Mouse (Mus musculus) hindbrain, embryonic 11.5 days (tissue): Measurements from ENCODE around the gene Lgi2. TPM values are rescaled to one million over a fixed set of nuclear protein-coding genes. Genes with fewer than 3 reads are reported as not detected.
A peak's percentile ranks its signal among the peaks of the same experiment; 100 is the strongest.

Source experiments
- ATAC-seq: fragments of 200-750 bp; cut with Nextera tagmentation; 2 replicates; pipeline ENCODE4 v1.8.0; 2017; ENCODE audit warnings: mild to moderate bottlenecking, moderate TSS enrichment, moderate library complexity; ENCODE audit not compliant: low FRiP score
- DNase-seq: peaks from one replicate; pipeline ENCODE4 v3.0.0-alpha.2; 2015; ENCODE audit warnings: low spot score
- H3K27ac ChIP-seq: fragments of 300-500 bp; sonication (generic); 2 replicates; pipeline ENCODE4 v1.5.1; 2014; ENCODE audit warnings: mild to moderate bottlenecking, low read depth, low read length
- H3K27me3 ChIP-seq: fragments of 300-500 bp; sonication (generic); 2 replicates; pipeline ENCODE4 v1.6.1; 2014; ENCODE audit warnings: mild to moderate bottlenecking, low read length, moderate library complexity, mixed read lengths; ENCODE audit not compliant: control insufficient read depth, insufficient read depth
- H3K36me3 ChIP-seq: fragments of 300-500 bp; sonication (generic); 2 replicates; pipeline ENCODE4 v1.6.1; 2014; ENCODE audit warnings: mild to moderate bottlenecking, low read length, moderate library complexity, mixed read lengths; ENCODE audit not compliant: control insufficient read depth, insufficient read depth
- H3K4me1 ChIP-seq: fragments of 300-500 bp; sonication (generic); replicated peaks from 2 replicates; pipeline ENCODE4 v1.6.1; 2014; ENCODE audit warnings: low read length, mixed read lengths; ENCODE audit not compliant: control insufficient read depth, insufficient read depth
- H3K4me2 ChIP-seq: fragments of 300-500 bp; sonication (generic); replicated peaks from 2 replicates; pipeline ENCODE4 v1.6.1; 2014; ENCODE audit warnings: mild to moderate bottlenecking, low read depth, low read length
- H3K4me3 ChIP-seq: fragments of 300-500 bp; sonication (generic); 2 replicates; pipeline ENCODE4 v1.5.1; 2014; ENCODE audit warnings: low read depth, low read length
- H3K9ac ChIP-seq: fragments of 300-500 bp; sonication (generic); 2 replicates; pipeline ENCODE4 v1.6.1; 2014; ENCODE audit warnings: low read depth, low read length
- H3K9me3 ChIP-seq: fragments of 300-500 bp; sonication (generic); 2 replicates; pipeline ENCODE4 v1.6.1; 2016; ENCODE audit warnings: low read length; ENCODE audit not compliant: control insufficient read depth
- WGBS: fragments of 180-500 bp; shearing (Covaris S2); extraction: QIAGEN DNeasy Blood & Tissue Kit; methylation state at CpG from one replicate; pipeline ENCODE4 v1.1.7; 2014; 5-methylcytosine and 5-hydroxymethylcytosine counted together
- polyA plus RNA-seq: library from polyadenylated mRNA; unstranded; fragments of >200 nt; fragmentation: Nextera tagmentation; extraction: Ambion mirVana; gene quantifications from 2 replicates; pipeline ENCODE4 v1.2.1, GENCODE M21; 2014

Lgi2 gene
- 1.5 TPM in 2 replicates for polyA plus RNA-seq

- no peaks in the 10 kb centered on the region for H3K9me3 ChIP-seq
- no peaks in the 10 kb centered on the region; the same call in 1 of the 2 replicates for H3K27me3 ChIP-seq
- under 1% methylated on average over 39 of the region's 83 CpGs for WGBS
- no peak within 1 kb of the TSS for H3K27ac ChIP-seq
- peak within 1 kb of the TSS; percentile 57 for H3K4me3 ChIP-seq
- peak within 1 kb of the TSS; percentile 58 for H3K9ac ChIP-seq
- ATAC-seq (peak; percentile 84), DNase-seq (peak; percentile 67)
- peak within 1 kb of the TSS; percentile 96 for H3K4me2 ChIP-seq
- H3K4me1 ChIP-seq, result peaks cover 3% of the 10 kb centered on the region; the same call in 1 of the 2 replicates
- H3K36me3 ChIP-seq, result no peaks in the 10 kb centered on the region
Observed at GRCm38 (mm10) chr5:52565813-52566531, at the start of gene Lgi2. Gene Lgi2 (minus strand): TSS chr5:52566462.

GRCm38 (mm10) chr5:52615421-52615820 lies 49.2 kb upstream of the Lgi2 start:
- Histone ChIP-seq H3K36me3 (no peaks in the 10 kb centered on the region), H3K9ac (no peak overlapping the region), H3K4me2 (no peak overlapping the region), H3K9me3 (no peaks in the 10 kb centered on the region), H3K27ac (no peak overlapping the region), H3K27me3 (no peaks in the 10 kb centered on the region; the same call in 1 of the 2 replicates), H3K4me3 (no peak overlapping the region), H3K4me1 (0 out of 2 replicates have a peak, but pooled peaks cover 5% of the 10 kb centered on the region)
- WGBS, result 70% methylated on average over 9 of the region's 9 CpGs
- DNase-seq, result no peak
- ATAC-seq, result no peak

DNA sequence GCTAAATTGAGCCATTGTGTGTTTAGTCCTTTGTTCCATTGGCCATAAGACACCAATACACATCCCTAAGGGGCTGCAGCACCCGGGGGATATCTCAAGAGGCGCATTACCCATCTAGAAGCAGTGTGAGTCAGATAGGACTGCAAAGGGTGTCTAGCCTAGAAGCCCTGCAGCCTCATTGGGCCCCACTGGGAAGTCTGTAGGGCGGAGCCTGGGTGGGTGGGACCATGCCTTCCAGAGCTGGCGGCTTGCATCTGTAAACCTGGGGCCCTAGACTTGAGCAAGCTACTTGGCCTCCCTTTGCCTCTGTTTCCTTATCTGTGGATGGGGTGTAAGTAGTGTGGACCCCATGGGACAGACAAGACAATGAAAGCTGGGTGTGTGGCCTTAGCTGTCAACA lies 48.4 kb upstream of the Lgi2 start:
- H3K9ac ChIP-seq, result no peak overlapping the region
- H3K4me1 ChIP-seq, result 0 out of 2 replicates have a peak, but pooled peaks cover 5% of the 10 kb centered on the region
- WGBS, result 79% methylated on average over 4 of the region's 4 CpGs
- ATAC-seq (no peak), DNase-seq (no peak)
- H3K27ac ChIP-seq, result no peak overlapping the region
- H3K36me3 ChIP-seq, result no peaks in the 10 kb centered on the region
- H3K4me3 ChIP-seq, result no peak overlapping the region
- no peak overlapping the region for H3K4me2 ChIP-seq
- H3K9me3 ChIP-seq, result no peaks in the 10 kb centered on the region
- H3K27me3 ChIP-seq, result no peaks in the 10 kb centered on the region; the same call in 1 of the 2 replicates

- no peaks in the 10 kb centered on the region for H3K4me1 ChIP-seq
- H3K4me2 ChIP-seq, result no peak overlapping the region
- ATAC-seq (no peak), DNase-seq (no peak)
- H3K9me3 ChIP-seq, result no peaks in the 10 kb centered on the region
- no peaks in the 10 kb centered on the region for H3K36me3 ChIP-seq
- no peaks in the 10 kb centered on the region for H3K27me3 ChIP-seq
- WGBS, result 88% methylated on average over 8 of the region's 8 CpGs
- no peak overlapping the region for H3K4me3 ChIP-seq
- no peak overlapping the region for H3K27ac ChIP-seq
- no peak overlapping the region for H3K9ac ChIP-seq
Observed at GRCm38 (mm10) chr5:52612776-52613175, 46.5 kb upstream of the Lgi2 start.

DNA sequence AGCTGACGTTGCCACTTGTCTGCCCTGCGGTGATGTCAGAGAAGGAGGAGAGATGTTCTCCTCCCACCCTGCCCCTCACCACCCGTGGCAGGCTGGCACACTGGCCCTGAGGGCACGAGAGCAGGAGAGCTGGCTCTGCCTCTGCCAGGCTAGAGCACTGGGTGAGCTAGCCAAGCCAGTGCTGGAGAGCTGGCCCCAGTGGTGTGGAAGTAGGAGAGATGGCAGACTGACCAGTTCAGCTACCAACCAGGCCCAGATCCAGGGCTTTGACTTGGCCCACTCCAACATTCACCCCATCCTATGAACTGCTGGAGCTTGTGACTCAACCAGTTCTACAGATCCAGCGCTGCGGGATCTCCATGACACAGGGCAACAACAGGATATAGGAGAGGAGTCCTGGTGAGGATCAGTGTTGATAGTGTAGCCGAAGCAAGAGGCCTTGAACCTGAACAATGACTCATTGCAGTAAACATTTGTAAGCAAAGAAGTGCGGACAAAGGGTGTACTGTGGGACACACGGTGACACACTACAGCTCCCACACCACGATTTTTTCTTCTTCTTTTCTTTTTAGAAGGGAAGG lies 45.1 kb upstream of the Lgi2 start:
- no peak overlapping the region for H3K4me3 ChIP-seq
- ATAC-seq, result no peak
- no peaks in the 10 kb centered on the region for H3K4me1 ChIP-seq
- no peak overlapping the region for H3K27ac ChIP-seq
- no peak for DNase-seq
- no peak overlapping the region for H3K9ac ChIP-seq
- no peak overlapping the region for H3K4me2 ChIP-seq
- H3K9me3 ChIP-seq, result no peaks in the 10 kb centered on the region; the same call in 1 of the 2 replicates
- no peaks in the 10 kb centered on the region for H3K36me3 ChIP-seq
- 79% methylated on average over 10 of the region's 10 CpGs for WGBS
- no peaks in the 10 kb centered on the region for H3K27me3 ChIP-seq

DNA sequence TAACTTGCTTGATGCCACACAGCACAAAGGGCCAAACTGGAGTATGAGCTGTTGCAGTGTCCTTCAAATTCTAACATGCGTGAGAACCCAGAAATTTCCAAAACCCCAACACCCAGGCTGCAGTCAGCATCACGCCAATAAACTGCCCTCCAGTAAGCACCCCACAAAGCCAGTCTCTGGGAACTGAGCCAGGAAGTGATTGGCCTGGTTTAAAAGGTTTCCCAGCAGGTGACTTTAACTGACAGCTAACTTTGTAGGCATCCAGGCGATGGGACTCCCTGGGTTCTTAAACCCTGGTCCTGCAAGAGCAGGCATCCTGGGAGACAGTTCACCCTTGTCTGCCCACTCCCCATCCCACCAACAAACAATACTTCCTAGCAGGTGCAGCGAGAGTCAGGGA lies 44.0 kb upstream of the Lgi2 start:
- ATAC-seq, result no peak
- no peaks in the 10 kb centered on the region for H3K27me3 ChIP-seq
- no peak overlapping the region for H3K9ac ChIP-seq
- H3K4me3 ChIP-seq, result no peak overlapping the region
- DNase-seq, result no peak
- H3K27ac ChIP-seq, result no peak overlapping the region
- no peak overlapping the region for H3K4me2 ChIP-seq
- no peaks in the 10 kb centered on the region; the same call in 1 of the 2 replicates for H3K9me3 ChIP-seq
- H3K4me1 ChIP-seq, result no peaks in the 10 kb centered on the region
- no peaks in the 10 kb centered on the region for H3K36me3 ChIP-seq
- 62% methylated on average over 4 of the region's 4 CpGs for WGBS

DNA sequence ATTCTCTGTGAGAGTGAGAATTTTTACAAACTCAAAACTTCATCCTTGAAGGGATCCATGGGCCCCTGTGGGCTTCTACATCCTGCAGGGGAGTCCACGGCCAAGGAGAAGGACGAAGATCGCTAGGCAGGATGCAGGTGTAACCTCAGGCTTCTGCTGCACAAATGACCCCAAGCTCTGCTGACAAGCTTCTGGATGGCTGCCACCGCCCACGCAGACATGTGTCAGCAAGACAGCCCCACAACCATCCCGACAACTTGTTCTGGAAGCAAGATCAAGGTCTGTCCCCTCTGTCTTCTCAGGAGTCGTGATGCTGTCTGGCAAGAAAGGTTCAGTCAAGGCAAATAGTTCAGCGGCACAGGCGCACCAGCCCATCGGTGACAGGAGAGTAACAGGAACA lies 43.4 kb upstream of the Lgi2 start:
- Histone ChIP-seq H3K36me3 (no peaks in the 10 kb centered on the region), H3K9ac (no peak overlapping the region), H3K4me3 (no peak overlapping the region), H3K4me1 (no peaks in the 10 kb centered on the region), H3K4me2 (no peak overlapping the region), H3K27ac (no peak overlapping the region), H3K27me3 (no peaks in the 10 kb centered on the region), H3K9me3 (no peaks in the 10 kb centered on the region; the same call in 1 of the 2 replicates)
- 93% methylated on average over 10 of the region's 10 CpGs for WGBS
- no peak for DNase-seq
- ATAC-seq, result no peak

DNA sequence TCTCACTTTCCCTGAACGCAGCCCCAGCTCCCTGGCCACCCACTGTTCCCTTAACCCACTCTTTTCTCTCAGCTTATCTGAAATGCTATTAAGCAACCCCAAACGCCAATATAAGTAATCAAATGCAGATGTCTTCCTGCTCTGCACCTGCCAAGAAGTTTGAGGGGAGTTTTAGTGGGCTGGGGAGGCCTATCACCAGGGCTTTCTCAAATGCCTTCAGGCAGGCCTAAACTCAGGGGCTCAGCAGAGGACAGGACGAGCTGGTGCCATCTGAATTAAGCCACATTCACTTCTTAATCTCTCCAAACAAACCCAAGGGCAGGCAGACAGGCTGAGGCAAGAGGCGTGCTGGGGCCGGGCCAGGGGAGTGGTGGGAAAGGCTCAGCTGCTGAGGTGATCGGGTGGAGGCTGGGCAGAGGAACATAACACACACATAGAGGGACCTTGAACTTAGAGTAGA lies 38.4 kb upstream of the Lgi2 start:
- Histone ChIP-seq H3K9ac (no peak overlapping the region), H3K4me2 (no peak overlapping the region), H3K4me1 (no peaks in the 10 kb centered on the region), H3K27me3 (no peaks in the 10 kb centered on the region), H3K4me3 (no peak overlapping the region), H3K27ac (no peak overlapping the region), H3K9me3 (no peaks in the 10 kb centered on the region; the same call in 1 of the 2 replicates), H3K36me3 (no peaks in the 10 kb centered on the region)
- DNase-seq (no peak), ATAC-seq (no peak)
- 58% methylated on average over 6 of the region's 6 CpGs for WGBS

DNA sequence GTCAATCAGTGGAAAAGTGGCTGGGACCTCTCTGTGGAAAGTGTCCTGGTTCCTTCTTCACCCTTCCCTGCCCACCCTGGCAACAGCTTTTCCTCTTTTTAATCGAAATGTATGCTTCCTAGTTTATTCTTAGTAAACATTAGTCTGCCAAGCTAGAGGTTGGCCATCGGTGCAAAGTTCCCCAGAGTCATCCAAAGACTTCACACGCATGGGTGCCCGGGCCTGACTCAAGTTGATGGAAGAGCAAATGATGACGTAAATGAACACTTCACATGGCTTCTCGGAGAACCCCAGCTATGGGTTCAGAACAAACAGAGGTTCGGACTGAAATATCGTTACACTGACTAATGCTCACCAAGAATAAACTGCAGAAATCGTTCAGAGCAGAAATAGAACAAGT lies 24.4 kb upstream of the Lgi2 start:
- no peaks in the 10 kb centered on the region for H3K27me3 ChIP-seq
- H3K4me2 ChIP-seq, result no peak overlapping the region
- H3K9me3 ChIP-seq, result no peaks in the 10 kb centered on the region
- H3K9ac ChIP-seq, result no peak overlapping the region
- no peak overlapping the region for H3K27ac ChIP-seq
- no peak overlapping the region for H3K4me3 ChIP-seq
- no peak for ATAC-seq
- 90% methylated on average over 9 of the region's 9 CpGs for WGBS
- no peaks in the 10 kb centered on the region for H3K4me1 ChIP-seq
- no peak for DNase-seq
- no peaks in the 10 kb centered on the region for H3K36me3 ChIP-seq
